Mouse (Mus musculus) forebrain, embryonic 10.5 days (tissue): ENCODE measurements at regions not wholly inside any gene's neighbourhood (a gene's known extent, or its start where the extent isn't known, plus 50 kb on each side); places are given as distances from the start of the nearest gene placed in this dataset.
A peak's percentile ranks its signal among the peaks of the same experiment; 100 is the strongest.

ENCODE experiments used
- DNase-seq: peaks from one replicate; pipeline ENCODE4 v3.0.0-alpha.2; 2017; ENCODE audit warnings: low spot score; ENCODE audit errors: extremely low spot score
- H3K27ac ChIP-seq: fragments of 300-500 bp; sonication (generic); 2 replicates; pipeline ENCODE4 v1.5.1; 2016; ENCODE audit warnings: mild to moderate bottlenecking
- H3K27me3 ChIP-seq: fragments of 300-500 bp; sonication (generic); 2 replicates; pipeline ENCODE4 v1.6.1; 2016; ENCODE audit warnings: mild to moderate bottlenecking; ENCODE audit not compliant: poor library complexity, severe bottlenecking
- H3K36me3 ChIP-seq: fragments of 300-500 bp; sonication (generic); replicated peaks from 2 replicates; pipeline ENCODE4 v1.6.1; 2016; ENCODE audit warnings: mild to moderate bottlenecking, moderate library complexity
- H3K4me1 ChIP-seq: fragments of 300-500 bp; sonication (generic); 2 replicates; pipeline ENCODE4 v1.6.1; 2016
- H3K4me3 ChIP-seq: fragments of 300-500 bp; sonication (generic); 2 replicates; pipeline ENCODE4 v1.5.1; 2016; ENCODE audit warnings: mild to moderate bottlenecking, moderate library complexity
- H3K9me3 ChIP-seq: fragments of 300-500 bp; sonication (generic); 2 replicates; pipeline ENCODE4 v1.6.1; 2016; ENCODE audit warnings: mild to moderate bottlenecking, moderate library complexity
- WGBS: fragments of 180-500 bp; shearing (Covaris S2); methylation state at CpG from one replicate; pipeline ENCODE4 v1.1.7; 2016; 5-methylcytosine and 5-hydroxymethylcytosine counted together

DNA sequence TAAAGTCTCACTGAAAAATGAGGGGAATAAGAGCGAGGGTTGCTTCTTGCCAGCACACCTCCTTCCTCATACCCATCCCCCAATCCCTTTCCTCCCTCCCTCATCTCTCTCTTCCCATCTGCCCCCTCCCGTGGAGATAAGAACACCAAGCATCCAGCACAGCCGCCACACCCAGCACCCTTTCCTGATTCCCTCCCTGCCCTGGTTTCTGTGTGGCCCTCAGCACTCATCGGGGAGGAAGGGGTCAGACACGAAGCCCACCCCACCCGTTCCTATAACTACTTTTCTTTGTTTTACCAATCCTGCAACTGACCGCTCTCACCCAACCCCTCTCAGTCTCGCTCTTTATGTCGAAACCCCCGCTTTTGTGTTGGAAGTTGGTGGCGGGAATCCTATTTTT lies 137.3 kb downstream of the Rpl14 start:
- H3K27me3 ChIP-seq = no peaks in the 10 kb centered on the region
- H3K4me1 ChIP-seq = peaks cover 21% of the 10 kb centered on the region
- DNase-seq = peak; percentile 38
- peak overlapping the region; percentile 27 for H3K4me3 ChIP-seq
- no peaks in the 10 kb centered on the region for H3K36me3 ChIP-seq
- WGBS = 9% methylated on average over 11 of the region's 11 CpGs
- H3K9me3 ChIP-seq = peaks cover 13% of the 10 kb centered on the region; the same call in 1 of the 2 replicates
- peak overlapping the region; percentile 86 for H3K27ac ChIP-seq

DNA sequence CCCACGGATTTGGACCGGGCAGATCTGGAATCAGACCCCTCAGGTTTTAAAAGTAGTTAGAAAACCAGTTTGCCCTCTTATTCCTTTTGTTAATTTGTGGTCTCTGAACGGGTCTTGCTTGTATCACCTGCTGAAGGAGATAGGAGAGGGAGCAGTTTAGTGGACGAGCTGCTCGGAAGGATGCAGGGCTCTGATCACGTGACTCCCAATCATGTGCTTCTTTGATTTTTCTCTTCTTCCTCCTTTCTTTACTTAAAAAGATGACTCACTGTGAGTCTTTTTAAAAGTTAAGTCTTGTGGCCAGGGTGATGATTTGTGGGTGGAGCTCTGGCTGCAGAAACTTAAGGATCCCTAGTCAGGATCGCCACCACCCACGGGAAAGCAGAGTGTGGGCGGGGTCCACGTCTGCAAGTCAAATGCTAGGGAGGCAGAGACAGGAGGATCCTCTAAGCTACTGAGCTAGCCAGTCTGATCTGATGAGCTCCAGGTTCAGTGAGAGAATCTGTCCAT lies 138.0 kb downstream of the Rpl14 start:
- H3K27me3 ChIP-seq = no peaks in the 10 kb centered on the region
- DNase-seq = no peak
- H3K36me3 ChIP-seq = no peaks in the 10 kb centered on the region
- H3K9me3 ChIP-seq = peaks cover 13% of the 10 kb centered on the region; the same call in 1 of the 2 replicates
- peak overlapping the region; percentile 27 for H3K4me3 ChIP-seq
- peaks cover 19% of the 10 kb centered on the region for H3K4me1 ChIP-seq
- H3K27ac ChIP-seq = peak overlapping the region; percentile 86
- WGBS = 65% methylated on average over 10 of the region's 10 CpGs

DNA sequence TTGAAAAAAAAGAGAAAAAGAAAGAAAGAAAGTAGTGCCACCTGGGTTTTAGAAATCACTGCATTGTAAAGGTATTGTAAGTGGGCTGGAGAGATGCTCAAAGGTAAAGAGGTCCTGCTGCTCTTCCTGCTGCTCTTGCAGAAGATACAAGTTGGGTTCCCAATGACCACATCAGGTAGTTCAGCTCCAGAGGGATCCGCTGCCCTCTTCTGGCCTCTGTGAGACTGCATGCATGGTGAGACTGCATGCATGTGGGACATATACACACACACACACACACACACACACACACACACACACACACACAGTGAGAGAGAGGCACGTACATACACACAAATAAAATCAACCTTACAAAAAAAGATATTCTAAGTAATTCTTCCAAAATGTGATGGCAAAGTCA lies 141.7 kb downstream of the Rpl14 start:
- WGBS = 93% methylated on average over 2 of the region's 2 CpGs

DNA sequence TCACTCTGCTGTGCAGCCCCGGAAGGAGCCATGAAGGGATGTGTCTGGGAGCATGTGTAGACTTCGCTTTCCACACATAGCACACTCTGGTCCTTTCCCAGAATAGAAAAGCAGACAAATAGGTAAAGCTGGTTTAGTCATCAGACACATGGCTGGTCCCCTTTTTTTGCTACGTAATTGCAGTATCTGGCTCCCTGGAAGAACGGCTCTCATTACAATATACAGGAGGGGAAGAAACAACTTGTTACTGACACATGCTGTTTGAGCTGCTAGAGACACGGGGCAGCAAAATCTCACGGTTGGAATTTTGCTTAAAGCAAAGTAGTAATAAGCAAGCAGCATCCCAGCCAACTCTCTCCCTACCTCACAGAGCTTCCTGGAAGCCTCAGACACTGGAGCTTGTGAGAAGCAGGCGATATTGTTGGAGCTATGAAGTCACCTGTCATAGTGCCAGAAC lies 144.4 kb downstream of the Rpl14 start:
- DNase-seq = no peak
- Histone ChIP-seq H3K36me3 (no peaks in the 10 kb centered on the region), H3K27ac (no peak overlapping the region), H3K4me3 (no peak overlapping the region), H3K4me1 (peaks cover 4% of the 10 kb centered on the region), H3K9me3 (peaks cover 13% of the 10 kb centered on the region; the same call in 1 of the 2 replicates), H3K27me3 (no peaks in the 10 kb centered on the region)
- whole genome bisulfite sequencing = 83% methylated on average over 7 of the region's 7 CpGs

More for the DNA sequence above, 141.7 kb downstream of the Rpl14 start:
- H3K27ac ChIP-seq = no peak overlapping the region
- H3K27me3 ChIP-seq = no peaks in the 10 kb centered on the region
- H3K4me1 ChIP-seq = peaks cover 17% of the 10 kb centered on the region
- DNase-seq = no peak
- H3K4me3 ChIP-seq = no peak overlapping the region
- H3K36me3 ChIP-seq = no peaks in the 10 kb centered on the region
- peaks cover 13% of the 10 kb centered on the region; the same call in 1 of the 2 replicates for H3K9me3 ChIP-seq

- no peaks in the 10 kb centered on the region for H3K36me3 ChIP-seq
- no peaks in the 10 kb centered on the region for H3K9me3 ChIP-seq
- H3K4me1 ChIP-seq = peaks cover 4% of the 10 kb centered on the region
- no peaks in the 10 kb centered on the region for H3K27me3 ChIP-seq
- DNase-seq = no peak
- no peak overlapping the region for H3K4me3 ChIP-seq
- no peak overlapping the region for H3K27ac ChIP-seq
- 94% methylated on average over 3 of the region's 3 CpGs for WGBS
These were observed 147.6 kb downstream of the Rpl14 start for GRCm38 (mm10) chr9:120718812-120719211.

DNA sequence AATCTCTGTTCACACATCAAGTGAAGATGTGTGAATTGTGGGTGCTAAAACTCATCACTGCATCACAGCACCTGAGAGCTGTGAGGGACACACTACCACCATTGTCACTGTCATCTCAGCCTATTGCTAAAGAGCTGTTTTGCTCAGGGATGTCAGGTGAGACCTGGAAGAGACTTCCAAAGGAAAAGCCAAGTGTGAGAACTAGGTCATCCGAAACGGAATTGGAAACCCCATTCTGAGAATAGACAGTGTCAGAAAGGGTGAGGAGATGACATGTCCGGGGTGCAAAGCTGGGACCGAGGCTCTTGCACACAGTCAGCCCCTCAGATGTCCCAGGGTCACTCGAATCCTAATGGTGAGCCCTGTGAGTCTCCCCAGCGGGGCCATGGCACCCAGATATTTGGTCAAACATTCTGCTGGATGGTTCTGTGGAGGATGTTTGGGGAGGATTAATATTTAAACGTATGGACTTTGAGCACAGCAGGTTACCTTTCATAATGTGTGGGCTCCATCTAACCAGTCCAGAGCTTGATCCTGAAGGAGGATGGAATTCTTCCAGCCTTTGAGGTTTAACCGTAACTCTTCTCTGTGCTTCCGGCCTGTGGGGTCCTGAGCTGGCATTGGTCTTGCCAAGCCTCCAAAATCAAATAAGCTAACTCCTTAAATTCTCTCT lies 150.3 kb downstream of the Rpl14 start:
- Histone ChIP-seq H3K36me3 (no peaks in the 10 kb centered on the region), H3K4me3 (no peak overlapping the region), H3K27me3 (no peaks in the 10 kb centered on the region), H3K4me1 (no peaks in the 10 kb centered on the region), H3K27ac (no peak overlapping the region), H3K9me3 (no peaks in the 10 kb centered on the region)
- WGBS = 88% methylated on average over 9 of the region's 9 CpGs
- no peak for DNase-seq

DNA sequence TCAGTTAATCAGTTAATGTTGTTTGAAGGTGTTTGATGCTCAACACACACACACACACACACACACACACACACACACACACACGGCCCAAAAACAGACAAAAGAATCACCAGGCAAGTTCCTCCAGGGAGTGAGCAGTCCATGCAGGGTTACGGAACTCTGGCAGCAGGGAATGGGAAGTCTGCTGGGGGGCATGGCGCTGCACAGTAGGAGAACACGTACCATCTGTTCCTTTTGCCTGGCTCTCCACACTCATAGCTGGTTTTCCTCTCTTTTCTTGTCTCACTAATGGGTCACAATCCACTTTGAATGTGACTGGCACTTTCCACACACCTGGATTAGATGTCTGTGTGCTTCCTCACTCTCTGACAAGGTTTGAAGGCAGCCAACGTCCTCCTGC lies 151.8 kb downstream of the Rpl14 start:
- WGBS = 74% methylated on average over 5 of the region's 5 CpGs
- DNase-seq = no peak
- Histone ChIP-seq H3K9me3 (peaks cover 6% of the 10 kb centered on the region), H3K4me3 (no peak overlapping the region), H3K27me3 (no peaks in the 10 kb centered on the region), H3K4me1 (no peaks in the 10 kb centered on the region), H3K27ac (no peak overlapping the region), H3K36me3 (no peaks in the 10 kb centered on the region)

DNA sequence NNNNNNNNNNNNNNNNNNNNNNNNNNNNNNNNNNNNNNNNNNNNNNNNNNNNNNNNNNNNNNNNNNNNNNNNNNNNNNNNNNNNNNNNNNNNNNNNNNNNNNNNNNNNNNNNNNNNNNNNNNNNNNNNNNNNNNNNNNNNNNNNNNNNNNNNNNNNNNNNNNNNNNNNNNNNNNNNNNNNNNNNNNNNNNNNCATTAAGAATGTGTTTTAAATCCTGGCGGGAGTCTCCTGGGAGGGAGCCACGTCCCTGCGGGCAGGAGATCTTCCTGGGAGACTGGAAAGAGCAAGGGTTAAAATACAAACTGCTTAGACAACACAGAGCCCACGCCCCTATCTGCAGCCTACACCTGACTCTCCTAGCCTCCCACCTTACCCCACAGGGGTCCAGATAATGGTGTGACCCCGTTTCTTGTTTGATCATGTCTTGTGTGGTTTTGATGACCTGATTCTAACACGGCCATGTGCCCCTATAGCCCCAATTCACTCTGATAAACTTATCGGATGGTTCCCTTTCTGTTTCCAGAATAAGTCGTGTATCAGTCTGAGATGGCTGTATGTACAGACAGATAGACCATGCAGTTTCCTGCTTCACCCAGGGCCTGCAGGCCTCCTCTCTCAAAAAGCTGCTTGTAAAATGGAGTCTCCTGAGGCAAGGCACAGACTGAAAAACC lies 160.8 kb downstream of the Rpl14 start:
- 21% methylated on average over 8 of the region's 8 CpGs for WGBS
- Histone ChIP-seq H3K4me1 (peaks cover 41% of the 10 kb centered on the region), H3K27me3 (peaks cover 20% of the 10 kb centered on the region), H3K36me3 (no peaks in the 10 kb centered on the region), H3K9me3 (peaks cover 1% of the 10 kb centered on the region; the same call in 1 of the 2 replicates), H3K27ac (peak overlapping the region; percentile 76), H3K4me3 (no peak overlapping the region)
- DNase-seq = no peak

- WGBS = 14% methylated on average over 14 of the region's 14 CpGs
- peaks cover 43% of the 10 kb centered on the region for H3K4me1 ChIP-seq
- H3K4me3 ChIP-seq = no peak overlapping the region
- no peaks in the 10 kb centered on the region for H3K9me3 ChIP-seq
- no peaks in the 10 kb centered on the region for H3K36me3 ChIP-seq
- peaks cover 20% of the 10 kb centered on the region for H3K27me3 ChIP-seq
- peak overlapping the region; percentile 76 for H3K27ac ChIP-seq
- DNase-seq = peak; percentile 17
These were observed 161.5 kb downstream of the Rpl14 start for GRCm38 (mm10) chr9:120732650-120733293.

GRCm38 (mm10) chr9:120733681-120734465 lies 162.6 kb downstream of the Rpl14 start:
- Histone ChIP-seq H3K36me3 (no peaks in the 10 kb centered on the region), H3K27me3 (peaks cover 20% of the 10 kb centered on the region), H3K4me1 (peaks cover 52% of the 10 kb centered on the region), H3K4me3 (no peak overlapping the region), H3K9me3 (no peaks in the 10 kb centered on the region), H3K27ac (peak overlapping the region; percentile 76)
- WGBS = 44% methylated on average over 11 of the region's 11 CpGs
- peak; percentile 21 for DNase-seq

DNA sequence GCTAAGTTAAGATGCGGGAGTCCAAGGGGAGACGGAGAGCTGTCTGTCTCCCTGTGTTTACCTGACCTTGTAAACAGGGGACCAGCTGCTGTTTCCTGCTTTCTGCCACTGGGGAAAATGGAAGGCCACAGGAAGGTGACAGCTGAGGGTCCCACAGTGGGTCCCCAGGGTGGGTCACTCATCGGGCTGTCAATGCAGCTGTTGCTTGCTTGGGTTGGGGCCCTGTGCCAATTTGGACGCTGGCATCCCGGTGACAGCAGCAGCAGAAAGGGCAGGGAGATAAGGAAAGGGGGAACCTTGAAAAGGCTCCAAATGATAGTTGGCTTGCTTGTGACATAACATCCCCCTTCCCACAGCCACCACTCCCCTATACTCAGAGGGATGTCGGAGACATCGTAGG lies 164.0 kb downstream of the Rpl14 start:
- WGBS = 79% methylated on average over 7 of the region's 7 CpGs
- no peak for DNase-seq
- Histone ChIP-seq H3K36me3 (no peaks in the 10 kb centered on the region), H3K27ac (peak overlapping the region; percentile 22; the same call in 1 of the 2 replicates), H3K4me3 (no peak overlapping the region), H3K4me1 (peaks cover 65% of the 10 kb centered on the region), H3K9me3 (no peaks in the 10 kb centered on the region), H3K27me3 (peaks cover 20% of the 10 kb centered on the region)

DNA sequence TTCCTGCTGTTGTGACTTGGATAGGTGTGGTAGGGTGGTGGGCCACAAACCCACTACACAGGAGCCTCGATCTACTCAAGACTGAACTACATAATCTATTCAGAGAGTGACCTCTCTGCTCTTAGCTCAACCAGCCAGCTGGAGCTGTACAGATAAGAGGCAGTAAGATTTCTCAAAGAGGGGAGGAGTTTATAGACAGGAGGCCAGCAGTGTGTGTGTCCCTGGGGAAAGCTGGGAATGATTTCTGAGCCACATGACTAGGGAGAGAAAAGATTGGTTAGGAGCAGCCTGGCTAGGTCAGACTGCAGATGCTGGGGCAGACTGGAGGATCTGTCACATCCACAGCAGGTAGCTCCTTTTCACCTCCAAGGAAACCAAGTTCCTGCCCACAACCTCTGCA lies 166.7 kb downstream of the Rpl14 start:
- DNase-seq = no peak
- WGBS = 85% methylated on average over 1 of the region's 1 CpGs
- H3K9me3 ChIP-seq = no peaks in the 10 kb centered on the region
- H3K4me3 ChIP-seq = no peak overlapping the region
- H3K27me3 ChIP-seq = peaks cover 11% of the 10 kb centered on the region
- peaks cover 54% of the 10 kb centered on the region for H3K4me1 ChIP-seq
- no peak overlapping the region for H3K27ac ChIP-seq
- no peaks in the 10 kb centered on the region for H3K36me3 ChIP-seq
